Mouse (Mus musculus) left cerebral cortex, postnatal 10 days (tissue): ENCODE results near the gene Ipo5. TPM values are rescaled to one million over a fixed set of nuclear protein-coding genes. Genes with fewer than 3 reads are reported as not detected.

ENCODE experiments used
- DNase-seq, 2 experiments: peaks; one replicate each; pipeline ENCODE4 v3.0.0; 2021 to 2022; ENCODE audit warnings: low spot score in 2 of 2, mixed read lengths in 1 of 2; ENCODE audit errors: extremely low spot score in 1 of 2
- intact Hi-C: fragments of 180-260 bp; cut with DNase I; formaldehyde crosslinking; loops from one replicate; pipeline ENCODE4 v1.15.1; 2025
- total RNA-seq, 2 experiments: library from RNA; stranded (reverse); gene quantifications; 2 replicates each; pipeline ENCODE4 v1.2.3; 2021

Ipo5 gene
- total RNA-seq = 100 to 1,000 TPM; 131 to 137 TPM

- DNase-seq = peak; percentile 91 to 98
- intact Hi-C loops = loop anchor here (2.0 kb wide), 1 partner anchor 76 kb away; no protein-coding TSS in a partner anchor
These were observed at the start of gene Ipo5 for GRCm38 (mm10) chr14:120910733-120911324. TSS of gene Ipo5 (plus strand) at chr14:120911224.

- intact Hi-C loops = no loop called here
- DNase-seq = no peak
These were observed 47.8 kb upstream of the Ipo5 start for GRCm38 (mm10) chr14:120863205-120863604.

- no peak for DNase-seq
- intact Hi-C loops = no loop called here
These were observed 46.1 kb upstream of the Ipo5 start for GRCm38 (mm10) chr14:120864896-120865295.

- intact Hi-C loops = no loop called here
- no peak for DNase-seq
These were observed 44.5 kb upstream of the Ipo5 start for GRCm38 (mm10) chr14:120866573-120866972.

- intact Hi-C loops = no loop called here
- DNase-seq = peak in 1 of 2 experiments; percentile 27
These were observed 43.9 kb upstream of the Ipo5 start for GRCm38 (mm10) chr14:120867121-120867520.

GRCm38 (mm10) chr14:120868494-120868893 is 42.5 kb upstream of the Ipo5 start:
- intact Hi-C loops = no loop called here

GRCm38 (mm10) chr14:120870736-120871135 is 40.3 kb upstream of the Ipo5 start:
- DNase-seq = no peak
- intact Hi-C loops = no loop called here

More at GRCm38 (mm10) chr14:120868494-120868893, 42.5 kb upstream of the Ipo5 start:
- DNase-seq = peak; percentile 23 to 36

- no peak for DNase-seq
- intact Hi-C loops = no loop called here
These were observed 36.6 kb upstream of the Ipo5 start for GRCm38 (mm10) chr14:120874397-120874796.

GRCm38 (mm10) chr14:120875144-120875543 is 35.9 kb upstream of the Ipo5 start:
- intact Hi-C loops = no loop called here
- DNase-seq = no peak

- intact Hi-C loops = no loop called here
These were observed 35.1 kb upstream of the Ipo5 start for GRCm38 (mm10) chr14:120875811-120876388.

GRCm38 (mm10) chr14:120877147-120877546 is 33.9 kb upstream of the Ipo5 start:
- intact Hi-C loops = no loop called here
- no peak for DNase-seq

More at GRCm38 (mm10) chr14:120875811-120876388, 35.1 kb upstream of the Ipo5 start:
- no peak for DNase-seq

GRCm38 (mm10) chr14:120879026-120879425 is 32.0 kb upstream of the Ipo5 start:
- intact Hi-C loops = no loop called here

GRCm38 (mm10) chr14:120880601-120881000 is 30.4 kb upstream of the Ipo5 start:
- intact Hi-C loops = no loop called here
- no peak for DNase-seq

More at GRCm38 (mm10) chr14:120879026-120879425, 32.0 kb upstream of the Ipo5 start:
- no peak for DNase-seq

GRCm38 (mm10) chr14:120881054-120881453 is 30.0 kb upstream of the Ipo5 start:
- intact Hi-C loops = no loop called here
- no peak for DNase-seq

- intact Hi-C loops = no loop called here
- no peak for DNase-seq
These were observed 22.3 kb upstream of the Ipo5 start for GRCm38 (mm10) chr14:120888681-120889080.

GRCm38 (mm10) chr14:120892369-120892768 is 18.7 kb upstream of the Ipo5 start:
- intact Hi-C loops = no loop called here
- peak in 1 of 2 experiments; percentile 27 for DNase-seq

- intact Hi-C loops = no loop called here
- no peak for DNase-seq
These were observed 14.4 kb upstream of the Ipo5 start for GRCm38 (mm10) chr14:120896613-120897012.

GRCm38 (mm10) chr14:120898876-120899275 is 12.1 kb upstream of the Ipo5 start:
- intact Hi-C loops = no loop called here
- DNase-seq = no peak

GRCm38 (mm10) chr14:120909396-120909795 is 1.6 kb upstream of the Ipo5 start:
- intact Hi-C loops = no loop called here
- no peak for DNase-seq

GRCm38 (mm10) chr14:120910320-120910719 is 704 bp upstream of the Ipo5 start:
- intact Hi-C loops = loop anchor here (2.0 kb wide), 1 partner anchor 76 kb away; no protein-coding TSS in a partner anchor
- peak in 1 of 2 experiments; percentile 22 for DNase-seq
